Mouse (Mus musculus) limb, embryonic 13.5 days (tissue): Measurements from ENCODE around the gene Tulp4. TPM values are rescaled to one million over a fixed set of nuclear protein-coding genes. Genes with fewer than 3 reads are reported as not detected.
"Not testable (repeated sequence)": the region's sequence is repeated elsewhere in the genome, so short reads cannot be mapped to it uniquely, and the experiment has no call there.

Experiments used
- ATAC-seq: fragments of 200-750 bp; cut with Nextera tagmentation; 2 replicates; pipeline ENCODE4 v1.8.0; 2017; ENCODE audit warnings: low read depth, moderate number of reproducible peaks, moderate TSS enrichment; ENCODE audit not compliant: low FRiP score
- H3K27ac ChIP-seq: fragments of 300-500 bp; sonication (generic); 2 replicates; pipeline ENCODE4 v1.5.1; 2015; ENCODE audit warnings: inconsistent platforms, mild to moderate bottlenecking, moderate library complexity
- H3K27me3 ChIP-seq: fragments of 300-500 bp; sonication (generic); 2 replicates; pipeline ENCODE4 v1.6.1; 2015; ENCODE audit warnings: mild to moderate bottlenecking, inconsistent platforms
- H3K36me3 ChIP-seq: fragments of 300-500 bp; sonication (generic); 2 replicates; pipeline ENCODE4 v1.6.1; 2015; ENCODE audit warnings: inconsistent platforms, mild to moderate bottlenecking, moderate library complexity
- H3K4me1 ChIP-seq: fragments of 300-500 bp; sonication (generic); 2 replicates; pipeline ENCODE4 v1.6.1; 2015; ENCODE audit warnings: inconsistent platforms
- H3K4me2 ChIP-seq: fragments of 300-500 bp; sonication (generic); replicated peaks from 2 replicates; pipeline ENCODE4 v1.6.1; 2015; ENCODE audit warnings: inconsistent platforms, mild to moderate bottlenecking, moderate library complexity
- H3K4me3 ChIP-seq: fragments of 300-500 bp; sonication (generic); 2 replicates; pipeline ENCODE4 v1.5.1; 2015; ENCODE audit warnings: moderate library complexity, mild to moderate bottlenecking, inconsistent platforms
- H3K9ac ChIP-seq: fragments of 300-500 bp; sonication (generic); 2 replicates; pipeline ENCODE4 v1.6.1; 2015; ENCODE audit warnings: mild to moderate bottlenecking, inconsistent platforms
- H3K9me3 ChIP-seq: fragments of 300-500 bp; sonication (generic); 2 replicates; pipeline ENCODE4 v1.6.1; 2016; ENCODE audit warnings: inconsistent platforms
- WGBS: fragments of 180-500 bp; shearing (Covaris S2); methylation state at CpG from one replicate; pipeline ENCODE4 v1.1.7; 2015; 5-methylcytosine and 5-hydroxymethylcytosine counted together
- microRNA-seq: library from miRNA; unstranded; fragments of <30 nt; microRNA quantifications from one replicate; pipeline ENCODE4, GENCODE M21; 2016
- polyA plus RNA-seq: library from polyadenylated mRNA; unstranded; fragments of >200 nt; fragmentation: Nextera tagmentation; extraction: Ambion mirVana; gene quantifications from 2 replicates; pipeline ENCODE4 v1.2.1, GENCODE M21; 2015

Gene Tulp4
- polyA plus RNA-seq, 1 experiment from 2014 or later = 114 TPM

- H3K9me3 ChIP-seq, H3K4me3 ChIP-seq, H3K4me2 ChIP-seq, H3K27ac ChIP-seq, H3K9ac ChIP-seq, ATAC-seq, H3K27me3 ChIP-seq, H3K36me3 ChIP-seq, H3K4me1 ChIP-seq: not testable (repeated sequence)
- WGBS = 92% methylated on average over 9 of the region's 15 CpGs
These were observed 191.0 kb downstream of the Tulp4 start for GRCm38 (mm10) chr17:6297060-6297795.

GRCm38 (mm10) chr17:6300190-6300863, 194.1 kb downstream of the Tulp4 start:
- not testable (repeated sequence) for H3K4me3 ChIP-seq, H3K4me1 ChIP-seq, H3K4me2 ChIP-seq, H3K27ac ChIP-seq, H3K27me3 ChIP-seq, H3K36me3 ChIP-seq, ATAC-seq, H3K9me3 ChIP-seq, H3K9ac ChIP-seq
- 71% methylated on average over 9 of the region's 12 CpGs for WGBS

Small RNA genes lying within 50 kb of the gene (microRNA-seq; reads per million reads assigned to microRNA genes)
- not detected for gene Gm22774

Other genes with a start within 250 kb of the Tulp4 start
- 1.8 and 1.9 TPM in 2 replicates for gene Synj2, start 165.2 kb upstream of the Tulp4 start, polyA plus RNA-seq
- 6.8 and 7.7 TPM in 2 replicates for gene Serac1, start 26.7 kb upstream of the Tulp4 start, polyA plus RNA-seq
- 175 and 185 TPM in 2 replicates for gene Gtf2h5, start 26.7 kb upstream of the Tulp4 start, polyA plus RNA-seq
- 23.5 and 23.7 TPM in 2 replicates for gene Tmem181a, start 150.4 kb downstream of the Tulp4 start, polyA plus RNA-seq
- gene Dynlt1a, start 211.1 kb downstream of the Tulp4 start, polyA plus RNA-seq = 18.0 and 20.8 TPM in 2 replicates